Mouse (Mus musculus) forebrain, embryonic 16.5 days (tissue): ENCODE measurements around the gene Kcnma1. TPM values are rescaled to one million over a fixed set of nuclear protein-coding genes. Genes with fewer than 3 reads are reported as not detected.

Experiments
- ATAC-seq: fragments of 200-750 bp; cut with Nextera tagmentation; 2 replicates; pipeline ENCODE4 v1.8.0; 2017; ENCODE audit warnings: mild to moderate bottlenecking, moderate library complexity
- H3K27ac ChIP-seq: fragments of 300-500 bp; sonication (generic); 2 replicates; pipeline ENCODE4 v1.5.1; 2014; ENCODE audit warnings: low read length, control low read depth
- H3K27me3 ChIP-seq: fragments of 300-500 bp; sonication (generic); replicated peaks from 2 replicates; pipeline ENCODE4 v1.6.1; 2014; ENCODE audit warnings: low read length; ENCODE audit not compliant: control insufficient read depth, insufficient read depth
- H3K36me3 ChIP-seq: fragments of 300-500 bp; sonication (generic); 2 replicates; pipeline ENCODE4 v1.6.1; 2014; ENCODE audit not compliant: control insufficient read depth, insufficient read depth
- H3K4me1 ChIP-seq: fragments of 300-500 bp; sonication (generic); replicated peaks from 2 replicates; pipeline ENCODE4 v1.6.1; 2014; ENCODE audit warnings: low read length; ENCODE audit not compliant: control insufficient read depth, insufficient read depth
- H3K4me2 ChIP-seq: fragments of 300-500 bp; sonication (generic); 2 replicates; pipeline ENCODE4 v1.6.1; 2014; ENCODE audit warnings: mild to moderate bottlenecking, low read length, control low read depth
- H3K4me3 ChIP-seq: fragments of 300-500 bp; sonication (generic); replicated peaks from 2 replicates; pipeline ENCODE4 v1.5.1; 2014; ENCODE audit warnings: mild to moderate bottlenecking, low read length, control low read depth
- H3K9ac ChIP-seq: fragments of 300-500 bp; sonication (generic); replicated peaks from 2 replicates; pipeline ENCODE4 v1.6.1; 2014; ENCODE audit warnings: low read depth, low read length, control low read depth
- H3K9me3 ChIP-seq: fragments of 300-500 bp; sonication (generic); 2 replicates; pipeline ENCODE4 v1.6.1; 2016; ENCODE audit warnings: low read length; ENCODE audit not compliant: control insufficient read depth
- WGBS: fragments of 180-500 bp; shearing (Covaris S2); extraction: QIAGEN DNeasy Blood & Tissue Kit; methylation state at CpG from one replicate; pipeline ENCODE4 v1.1.7; 2014; 5-methylcytosine and 5-hydroxymethylcytosine counted together
- polyA plus RNA-seq: library from polyadenylated mRNA; unstranded; fragments of >200 nt; fragmentation: Nextera tagmentation; extraction: Ambion mirVana; gene quantifications from 2 replicates; pipeline ENCODE4 v1.2.1, GENCODE M21; 2015

Kcnma1 gene
- polyA plus RNA-seq, 1 experiment from 2014 or later, result 12.3 TPM

GRCm38 (mm10) chr14:23712891-23713290, 301.4 kb downstream of the Kcnma1 start:
- Histone ChIP-seq H3K27ac (no peak overlapping the region), H3K9me3 (no peaks in the 10 kb centered on the region), H3K36me3 (no peaks in the 10 kb centered on the region), H3K4me1 (peaks cover 2% of the 10 kb centered on the region; the same call in 1 of the 2 replicates), H3K9ac (no peak overlapping the region), H3K27me3 (no peaks in the 10 kb centered on the region), H3K4me3 (no peak overlapping the region), H3K4me2 (no peak overlapping the region)
- no peak for ATAC-seq
- WGBS, result 85% methylated on average over 5 of the region's 5 CpGs

GRCm38 (mm10) chr14:23710954-23711353, 303.3 kb downstream of the Kcnma1 start:
- Histone ChIP-seq H3K27ac (no peak overlapping the region), H3K27me3 (no peaks in the 10 kb centered on the region), H3K4me1 (peaks cover 2% of the 10 kb centered on the region; the same call in 1 of the 2 replicates), H3K4me2 (no peak overlapping the region), H3K9ac (no peak overlapping the region), H3K9me3 (no peaks in the 10 kb centered on the region), H3K36me3 (no peaks in the 10 kb centered on the region), H3K4me3 (no peak overlapping the region)
- WGBS, result 70% methylated on average over 7 of the region's 7 CpGs
- ATAC-seq, result peak; percentile 63

- no peak for ATAC-seq
- no peak overlapping the region for H3K27ac ChIP-seq
- H3K36me3 ChIP-seq, result no peaks in the 10 kb centered on the region
- no peaks in the 10 kb centered on the region for H3K27me3 ChIP-seq
- H3K4me3 ChIP-seq, result no peak overlapping the region
- 89% methylated on average over 10 of the region's 10 CpGs for WGBS
- H3K9ac ChIP-seq, result no peak overlapping the region
- H3K4me1 ChIP-seq, result peaks cover 4% of the 10 kb centered on the region; the same call in 1 of the 2 replicates
- no peaks in the 10 kb centered on the region for H3K9me3 ChIP-seq
- no peak overlapping the region for H3K4me2 ChIP-seq
Measured at GRCm38 (mm10) chr14:23706837-23707236, 307.5 kb downstream of the Kcnma1 start.

GRCm38 (mm10) chr14:23705647-23706046, 308.6 kb downstream of the Kcnma1 start:
- no peak overlapping the region for H3K9ac ChIP-seq
- ATAC-seq, result no peak
- no peaks in the 10 kb centered on the region for H3K9me3 ChIP-seq
- WGBS, result 50% methylated on average over 3 of the region's 3 CpGs
- H3K4me3 ChIP-seq, result no peak overlapping the region
- H3K36me3 ChIP-seq, result no peaks in the 10 kb centered on the region
- H3K4me1 ChIP-seq, result 0 out of 2 replicates have a peak, but pooled peaks cover 2% of the 10 kb centered on the region
- no peaks in the 10 kb centered on the region for H3K27me3 ChIP-seq
- no peak overlapping the region for H3K27ac ChIP-seq
- no peak overlapping the region for H3K4me2 ChIP-seq

- ATAC-seq, result no peak
Measured at GRCm38 (mm10) chr14:23704303-23704702, 310.0 kb downstream of the Kcnma1 start.

GRCm38 (mm10) chr14:23696341-23696740, 317.9 kb downstream of the Kcnma1 start:
- Histone ChIP-seq H3K9me3 (no peaks in the 10 kb centered on the region), H3K27me3 (no peaks in the 10 kb centered on the region), H3K9ac (no peak overlapping the region), H3K4me1 (no peaks in the 10 kb centered on the region), H3K27ac (no peak overlapping the region), H3K4me3 (no peak overlapping the region), H3K36me3 (no peaks in the 10 kb centered on the region), H3K4me2 (no peak overlapping the region)
- no peak for ATAC-seq
- 86% methylated on average over 3 of the region's 3 CpGs for WGBS

More at GRCm38 (mm10) chr14:23704303-23704702, 310.0 kb downstream of the Kcnma1 start:
- Histone ChIP-seq H3K27ac (no peak overlapping the region), H3K9ac (no peak overlapping the region), H3K4me1 (0 out of 2 replicates have a peak, but pooled peaks cover 2% of the 10 kb centered on the region), H3K27me3 (no peaks in the 10 kb centered on the region), H3K4me3 (no peak overlapping the region), H3K4me2 (no peak overlapping the region), H3K9me3 (no peaks in the 10 kb centered on the region), H3K36me3 (no peaks in the 10 kb centered on the region)

- ATAC-seq, result no peak
- H3K9me3 ChIP-seq, result no peaks in the 10 kb centered on the region
- H3K27me3 ChIP-seq, result no peaks in the 10 kb centered on the region
- no peak overlapping the region for H3K27ac ChIP-seq
- H3K9ac ChIP-seq, result no peak overlapping the region
- 68% methylated on average over 5 of the region's 5 CpGs for WGBS
- H3K4me3 ChIP-seq, result no peak overlapping the region
- no peaks in the 10 kb centered on the region for H3K36me3 ChIP-seq
- H3K4me1 ChIP-seq, result no peaks in the 10 kb centered on the region
- no peak overlapping the region for H3K4me2 ChIP-seq
Measured at GRCm38 (mm10) chr14:23689681-23690080, 324.6 kb downstream of the Kcnma1 start.

GRCm38 (mm10) chr14:23688513-23688912, 325.8 kb downstream of the Kcnma1 start:
- WGBS, result 77% methylated on average over 3 of the region's 3 CpGs

GRCm38 (mm10) chr14:23684463-23685066, 329.7 kb downstream of the Kcnma1 start:
- H3K36me3 ChIP-seq, result no peaks in the 10 kb centered on the region
- H3K9ac ChIP-seq, result no peak overlapping the region
- WGBS, result 51% methylated on average over 3 of the region's 3 CpGs
- ATAC-seq, result no peak
- H3K4me3 ChIP-seq, result no peak overlapping the region
- no peaks in the 10 kb centered on the region for H3K4me1 ChIP-seq
- H3K4me2 ChIP-seq, result no peak overlapping the region
- H3K27ac ChIP-seq, result no peak overlapping the region
- H3K9me3 ChIP-seq, result no peaks in the 10 kb centered on the region
- no peaks in the 10 kb centered on the region for H3K27me3 ChIP-seq

More at GRCm38 (mm10) chr14:23688513-23688912, 325.8 kb downstream of the Kcnma1 start:
- Histone ChIP-seq H3K27ac (no peak overlapping the region), H3K36me3 (no peaks in the 10 kb centered on the region), H3K4me3 (no peak overlapping the region), H3K27me3 (no peaks in the 10 kb centered on the region), H3K4me2 (no peak overlapping the region), H3K9ac (no peak overlapping the region), H3K4me1 (no peaks in the 10 kb centered on the region), H3K9me3 (no peaks in the 10 kb centered on the region)
- ATAC-seq, result no peak

GRCm38 (mm10) chr14:23682758-23683157, 331.5 kb downstream of the Kcnma1 start:
- H3K4me2 ChIP-seq, result no peak overlapping the region
- H3K27ac ChIP-seq, result no peak overlapping the region
- H3K9ac ChIP-seq, result no peak overlapping the region
- 87% methylated on average over 4 of the region's 4 CpGs for WGBS
- H3K4me3 ChIP-seq, result no peak overlapping the region
- no peaks in the 10 kb centered on the region for H3K27me3 ChIP-seq
- no peaks in the 10 kb centered on the region for H3K36me3 ChIP-seq
- ATAC-seq, result no peak
- H3K9me3 ChIP-seq, result no peaks in the 10 kb centered on the region
- H3K4me1 ChIP-seq, result no peaks in the 10 kb centered on the region
